Mouse (Mus musculus) granulocyte monocyte progenitor cell, adult 5-6 weeks (primary cell): ENCODE data around the gene Klk15. TPM values are rescaled to one million over a fixed set of nuclear protein-coding genes. Genes with fewer than 3 reads are reported as not detected.
"Not testable (repeated sequence)": the region's sequence is repeated elsewhere in the genome, so short reads cannot be mapped to it uniquely, and the experiment has no call there.

ENCODE experiments used
- ATAC-seq: replicated peaks from 2 replicates; pipeline ENCODE4 v1.8.0; 2016; ENCODE audit warnings: mild to moderate bottlenecking, moderate TSS enrichment, inconsistent platforms; ENCODE audit not compliant: poor library complexity, severe bottlenecking
- total RNA-seq, 2 experiments: library from RNA; stranded (forward) in 1 of 2; stranded (reverse) in 1 of 2; fragments of 200-712, 200-1000 nt in 1 of 2; fragments of >200 nt in 1 of 2; fragmentation: Nextera tagmentation in 1 of 2; gene quantifications; 2 replicates each; pipeline ENCODE4 v1.2.3; 2014 to 2017

Gene Klk15
- not detected in 2 replicates for total RNA-seq (2014; fragmentation: Nextera tagmentation)
- total RNA-seq (2017): not detected in 2 replicates

GRCm38 (mm10) chr7:43933440-43933839 lies at the start of gene Klk15:
Gene Klk15, plus strand, starts transcription at chr7:43933740.
- no peak for ATAC-seq

DNA sequence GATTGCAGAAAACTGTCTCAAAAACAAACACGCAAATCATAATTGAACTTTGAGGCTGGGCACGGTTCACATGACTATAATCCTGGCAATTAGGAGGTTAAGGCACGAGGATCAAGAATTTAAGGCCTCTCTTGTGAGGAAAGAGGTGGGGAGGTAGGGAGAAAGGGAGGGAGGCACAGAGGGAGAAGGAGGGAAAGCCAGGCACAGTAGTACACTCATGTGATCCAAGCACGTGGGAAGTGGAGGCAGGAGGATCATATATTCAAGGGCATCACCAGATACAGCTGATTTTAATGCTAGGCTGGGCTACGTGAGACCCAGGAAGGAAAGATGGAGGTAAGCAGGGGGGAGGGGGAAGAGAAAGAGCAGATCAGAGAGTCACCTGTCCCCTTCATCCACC lies 42.2 kb upstream of the Klk15 start:
- ATAC-seq: no peak

DNA sequence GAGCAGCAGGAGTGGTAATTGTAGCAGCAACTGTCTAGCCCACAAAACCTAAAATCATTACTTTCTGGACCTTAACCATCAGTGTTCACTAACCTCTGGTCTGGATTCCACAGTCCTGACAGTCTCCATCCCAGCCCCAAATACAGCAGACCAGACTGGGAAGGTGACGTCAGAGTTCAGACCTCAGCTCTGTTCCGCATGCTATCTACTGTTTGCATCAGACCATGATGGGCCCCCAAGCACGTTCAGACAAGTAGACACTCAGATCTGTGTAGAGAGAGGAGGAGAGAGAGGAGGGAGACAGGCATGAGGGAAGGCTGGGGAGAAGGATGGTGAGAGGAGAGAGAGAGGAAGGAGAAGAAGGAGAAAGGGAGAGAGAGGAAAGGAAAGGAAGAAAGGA lies 41.8 kb upstream of the Klk15 start:
- no peak for ATAC-seq

GRCm38 (mm10) chr7:43894836-43895235 lies 38.7 kb upstream of the Klk15 start:
- peak; percentile 89 for ATAC-seq

DNA sequence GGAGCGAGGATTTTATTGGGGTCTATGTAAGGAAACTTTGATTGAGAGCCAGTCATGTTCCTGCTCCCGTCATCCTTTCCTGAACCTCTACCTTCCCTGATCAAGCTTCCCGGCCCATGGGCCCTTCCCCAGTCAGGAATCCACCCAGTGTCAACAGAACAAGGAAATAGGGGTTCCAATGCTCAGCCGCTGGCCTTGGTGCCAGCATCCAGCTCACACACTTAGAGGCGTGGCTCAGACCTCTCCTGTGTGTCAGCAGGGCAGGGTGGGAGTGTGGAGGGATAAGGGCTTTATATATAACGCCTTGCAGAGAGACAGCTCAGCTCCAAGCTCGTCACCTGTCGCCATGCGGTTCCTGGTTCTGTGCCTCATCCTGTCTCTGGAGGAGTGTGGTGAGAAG lies 18.7 kb upstream of the Klk15 start:
- no peak for ATAC-seq

DNA sequence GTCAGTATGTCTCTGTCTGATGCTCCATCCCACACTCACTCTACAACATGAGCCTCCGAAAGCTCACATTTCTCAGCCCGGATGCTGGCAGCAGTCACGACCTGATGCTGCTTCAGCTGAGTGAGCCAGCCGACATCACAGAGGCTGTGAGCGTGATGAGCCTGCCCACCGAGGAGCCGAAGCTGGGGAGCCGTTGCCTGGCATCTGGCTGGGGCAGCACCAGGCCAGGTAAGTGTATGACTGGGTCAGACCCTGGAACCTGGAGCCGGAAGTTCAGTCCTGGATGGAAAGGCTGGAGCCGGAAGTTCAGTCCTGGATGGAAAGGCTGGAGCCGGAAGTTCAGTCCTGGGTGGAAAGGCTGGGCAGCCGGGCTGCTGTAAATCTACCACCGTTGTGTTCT lies 15.1 kb upstream of the Klk15 start:
- ATAC-seq: no peak

DNA sequence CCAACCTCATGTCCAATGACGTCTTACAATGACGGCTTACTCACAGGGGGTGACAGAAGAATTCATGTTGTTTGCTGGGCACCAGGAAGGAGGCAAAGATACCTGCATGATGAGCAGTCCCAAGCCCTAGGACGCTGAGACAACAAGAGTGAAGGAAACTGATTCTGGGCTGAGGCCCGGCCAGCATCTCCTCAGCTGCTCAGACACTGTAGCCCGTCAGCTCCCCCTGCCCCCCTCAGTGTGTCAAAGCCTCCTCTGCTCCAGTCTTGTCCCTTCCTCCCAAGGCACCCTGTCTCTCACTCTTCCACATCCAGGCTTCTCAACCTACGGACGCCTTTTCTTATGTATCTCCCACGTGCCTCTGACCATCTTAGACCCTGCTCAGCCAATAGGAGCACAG lies 14.7 kb upstream of the Klk15 start:
- no peak for ATAC-seq

GRCm38 (mm10) chr7:43919559-43920451 lies 13.7 kb upstream of the Klk15 start:
- peak; percentile 63 for ATAC-seq

- ATAC-seq: peak; percentile 60
Measured at GRCm38 (mm10) chr7:43920582-43920981, 13.0 kb upstream of the Klk15 start.

DNA sequence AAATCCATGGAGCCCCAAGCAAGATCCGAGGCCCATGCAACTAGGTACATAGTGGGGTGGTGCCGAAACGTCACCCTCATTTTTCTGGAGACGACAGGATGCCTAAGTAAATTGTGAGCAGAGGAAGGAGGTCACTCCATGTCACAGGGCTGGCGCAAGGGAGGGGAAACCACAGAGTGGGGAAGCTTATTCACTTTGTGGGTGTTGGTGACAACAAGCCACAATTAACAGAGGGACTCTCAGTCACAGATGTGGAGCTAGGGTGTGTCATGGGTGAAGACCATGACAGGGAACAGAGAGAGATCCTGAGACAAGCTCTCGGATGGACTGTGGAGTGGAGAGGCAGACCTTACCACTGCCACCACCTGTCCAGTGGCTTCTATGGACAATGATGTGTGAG lies 12.5 kb upstream of the Klk15 start:
- ATAC-seq: peak; percentile 65

GRCm38 (mm10) chr7:43921941-43922340 lies 11.6 kb upstream of the Klk15 start:
- no peak for ATAC-seq

DNA sequence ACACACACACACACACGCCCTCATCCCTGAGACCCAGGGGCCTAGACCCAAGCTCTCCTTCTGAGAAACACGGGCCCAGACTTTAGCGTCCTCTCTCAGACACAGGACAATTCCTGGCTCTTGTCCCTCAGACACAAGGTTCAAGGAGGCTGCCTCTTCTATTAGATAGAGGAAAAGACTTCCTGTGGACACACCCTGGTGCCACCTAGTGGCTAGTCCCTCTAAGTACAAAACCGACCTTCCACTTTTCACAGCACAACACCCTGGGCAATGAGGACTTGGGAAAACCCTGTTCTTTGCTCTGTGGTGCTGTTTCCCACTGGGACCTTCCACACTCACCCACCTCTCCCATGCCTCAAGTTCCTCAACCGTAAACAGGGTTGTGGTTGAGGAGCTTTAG lies 7.6 kb upstream of the Klk15 start:
- peak; percentile 47 for ATAC-seq

GRCm38 (mm10) chr7:43928521-43928920 lies 5.0 kb upstream of the Klk15 start:
- ATAC-seq: peak; percentile 40

DNA sequence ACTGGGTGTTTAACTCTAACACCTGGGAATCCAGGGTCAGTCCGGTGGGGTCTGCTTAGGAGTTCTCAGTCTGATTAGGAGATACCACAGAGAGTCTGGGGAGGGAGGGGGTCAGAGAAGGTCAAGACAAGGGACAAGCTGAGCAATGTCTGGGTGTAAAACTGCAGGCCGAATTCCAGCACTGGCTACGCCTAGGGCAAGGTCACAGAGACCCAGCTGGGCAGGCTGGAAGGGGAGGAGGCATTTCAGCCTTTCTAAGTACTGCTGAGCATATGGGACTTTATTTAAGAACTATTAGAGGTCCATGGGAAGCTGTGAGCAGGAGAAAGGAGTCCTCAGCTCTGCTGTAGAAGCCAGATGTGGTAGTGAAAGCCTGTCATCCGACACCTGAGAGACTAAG lies 1.2 kb upstream of the Klk15 start:
- ATAC-seq: no peak

DNA sequence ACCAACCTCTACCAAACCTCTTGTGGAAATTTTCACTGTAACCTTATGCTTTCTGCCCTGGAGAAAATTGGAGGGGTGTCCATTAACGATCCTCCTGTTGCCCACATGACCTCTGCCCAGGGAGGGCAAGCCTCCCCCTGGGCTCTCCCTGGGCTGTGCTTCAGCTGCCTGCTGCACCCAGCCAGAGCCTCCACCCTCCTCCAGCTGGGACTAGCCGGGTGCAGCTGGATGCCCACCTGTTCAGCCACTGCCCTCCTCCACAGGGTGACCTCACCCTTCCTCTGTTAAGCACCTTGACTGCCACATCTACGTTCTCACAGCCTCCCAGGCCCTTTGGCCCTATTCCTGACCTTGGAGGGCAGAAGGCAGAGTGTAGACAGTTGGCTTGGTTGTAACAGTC lies 1.2 kb downstream of the Klk15 start:
- no peak for ATAC-seq

- ATAC-seq: no peak
Measured at GRCm38 (mm10) chr7:43936551-43936950, 3.0 kb downstream of the Klk15 start.

DNA sequence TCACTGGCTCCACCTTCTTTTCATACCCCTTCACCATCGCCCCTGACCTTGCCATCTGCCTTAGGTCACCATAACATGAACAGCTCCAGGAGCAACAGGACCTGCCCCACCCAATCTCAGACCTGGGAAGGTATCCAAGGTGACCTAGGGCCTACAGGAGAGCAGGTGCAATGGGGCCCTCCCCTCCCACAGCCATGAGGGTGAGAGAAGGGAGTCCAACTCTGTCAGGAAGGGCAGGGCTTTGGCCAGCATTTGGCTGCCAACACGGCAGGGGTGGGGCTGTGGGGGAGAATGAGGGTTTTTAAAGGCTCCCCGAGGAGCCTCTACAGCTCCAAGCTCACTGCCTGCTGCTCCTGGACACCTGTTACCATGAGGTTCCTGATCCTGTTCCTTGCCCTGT lies 8.8 kb downstream of the Klk15 start:
- ATAC-seq: not testable (repeated sequence)

- peak; percentile 9; the same call in 1 of the 2 replicates for ATAC-seq
Measured at GRCm38 (mm10) chr7:43944727-43945264, 11.3 kb downstream of the Klk15 start.

- no peak for ATAC-seq
Measured at GRCm38 (mm10) chr7:43950364-43950763, 16.8 kb downstream of the Klk15 start, which contains the start of gene Klk1b8. Gene Klk1b8, plus strand, starts transcription at chr7:43950664.

GRCm38 (mm10) chr7:43952703-43953102 lies 19.2 kb downstream of the Klk15 start:
- ATAC-seq: no peak

DNA sequence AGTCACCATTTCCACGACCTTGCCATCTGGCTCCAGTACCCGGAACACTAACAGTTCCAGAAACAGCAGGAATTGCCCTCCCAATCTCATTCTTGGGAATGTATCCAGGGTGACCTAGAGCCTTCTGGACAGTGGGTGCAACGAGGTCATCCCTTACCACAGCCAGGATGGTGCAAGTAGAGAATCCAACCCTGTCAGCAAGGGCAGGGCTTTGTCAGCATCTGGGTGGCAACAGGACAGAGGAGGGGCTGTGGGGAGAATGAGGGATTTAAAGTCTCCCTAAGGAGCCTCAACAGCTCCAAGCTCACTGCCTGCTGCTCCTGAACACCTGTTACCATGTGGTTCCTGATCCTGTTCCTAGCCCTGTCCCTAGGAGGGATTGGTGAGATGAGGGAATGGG lies 32.9 kb downstream of the Klk15 start, which contains the start of gene Klk1b1:
TSS of gene Klk1b1 (plus strand) at position 301 of the 400 bp plus-strand sequence.
- ATAC-seq: no peak

GRCm38 (mm10) chr7:43967058-43967457 lies 33.5 kb downstream of the Klk15 start:
- ATAC-seq: peak; percentile 56
